Mouse (Mus musculus) cerebellum, adult 2 months (tissue): ENCODE data around the gene Resf1.
"Not testable (repeated sequence)": the region's sequence is repeated elsewhere in the genome, so short reads cannot be mapped to it uniquely, and the experiment has no call there.

Source experiments
- CTCF ChIP-seq: fragments of 200-500 bp; IDR thresholded peaks from 2 replicates; pipeline ENCODE4 v1.5.1; 2011; ENCODE audit warnings: low read depth, mild to moderate bottlenecking, control low read depth, low read length, moderate library complexity, borderline replicate concordance; ENCODE audit not compliant: insufficient read depth
- POLR2A ChIP-seq: fragments of 200-500 bp; IDR thresholded peaks from 2 replicates; pipeline ENCODE4 v1.6.1; 2011; ENCODE audit warnings: low read length, control low read depth, borderline replicate concordance; ENCODE audit not compliant: insufficient read depth

GRCm38 (mm10) chr6:149365975-149366374 is 56.8 kb downstream of the Resf1 start:
- not testable (repeated sequence) for TF ChIP-seq CTCF, POLR2A
